Mouse (Mus musculus) myocyte (in vitro differentiated cells): ENCODE measurements at regions not wholly inside any gene's neighbourhood (a gene's known extent, or its start where the extent isn't known, plus 50 kb on each side); places are given as distances from the start of the nearest gene placed in this dataset.
A peak's percentile ranks its signal among the peaks of the same experiment; 100 is the strongest.

Source experiments
- CEBPB ChIP-seq: IDR thresholded peaks from 2 replicates; pipeline ENCODE4 v1.6.1; 2011; ENCODE audit warnings: mild to moderate bottlenecking, moderate library complexity; ENCODE audit not compliant: poor library complexity, insufficient read depth, severe bottlenecking
- E2F4 ChIP-seq: IDR thresholded peaks from one replicate; pipeline ENCODE4 v1.6.1; 2011; ENCODE audit warnings: mild to moderate bottlenecking, control low read depth, moderate library complexity; ENCODE audit not compliant: insufficient read depth
- MAX ChIP-seq: IDR thresholded peaks from one replicate; pipeline ENCODE4 v1.6.1; 2011; ENCODE audit warnings: low read depth, mild to moderate bottlenecking, control low read depth
- MYOD1 ChIP-seq, 3 experiments: IDR thresholded peaks; one replicate each; pipeline ENCODE4 v1.6.1; 2011; ENCODE audit warnings: control low read depth in 2 of 3, low read depth in 2 of 3, mild to moderate bottlenecking in 2 of 3, moderate library complexity in 1 of 3; ENCODE audit not compliant: insufficient read length in 2 of 3, control insufficient read depth in 1 of 3
- MYOG ChIP-seq, 3 experiments: IDR thresholded peaks; one replicate each; pipeline ENCODE4 v1.6.1; 2011; ENCODE audit warnings: control low read depth in 2 of 3, low read depth in 2 of 3, mild to moderate bottlenecking in 2 of 3; ENCODE audit not compliant: insufficient read length in 2 of 3, control insufficient read depth in 1 of 3, insufficient read depth in 1 of 3
- POLR2A ChIP-seq: IDR thresholded peaks from one replicate; pipeline ENCODE4 v1.6.1; 2011; ENCODE audit warnings: low read depth, mild to moderate bottlenecking, control low read depth, moderate library complexity; ENCODE audit not compliant: insufficient read length
- POLR2AphosphoS2 ChIP-seq: IDR thresholded peaks from one replicate; pipeline ENCODE4 v1.6.1; 2011; ENCODE audit warnings: low read depth, control low read depth; ENCODE audit not compliant: insufficient read length
- TCF12 ChIP-seq: IDR thresholded peaks from one replicate; pipeline ENCODE4 v1.6.1; 2011; ENCODE audit warnings: mild to moderate bottlenecking, control low read depth; ENCODE audit not compliant: poor library complexity, insufficient read depth, severe bottlenecking
- USF1 ChIP-seq: IDR thresholded peaks from one replicate; pipeline ENCODE4 v1.6.1; 2011; ENCODE audit warnings: low read depth, mild to moderate bottlenecking, control low read depth, moderate library complexity

- no peak for TF ChIP-seq MAX
- TF ChIP-seq USF1: no peak
- no peak for TF ChIP-seq POLR2AphosphoS2
- peak in 1 of 3 experiments; percentile 83 for TF ChIP-seq MYOD1 (IDR thresholded peaks at IDR 0.05; ENCODE audit: control insufficient read depth in 1 of 3, insufficient read length in 2 of 3, low read depth in 2 of 3)
- no peak for TF ChIP-seq POLR2A
- TF ChIP-seq TCF12: no peak
- TF ChIP-seq E2F4: no peak
- peak in 2 of 3 experiments; percentile 6 to 84 for TF ChIP-seq MYOG (IDR thresholded peaks at IDR 0.05; ENCODE audit: control insufficient read depth in 1 of 3, insufficient read depth in 1 of 3, insufficient read length in 2 of 3, low read depth in 2 of 3)
- no peak for TF ChIP-seq CEBPB
Observed at GRCm38 (mm10) chr7:61851949-61852348, 494.4 kb upstream of the Ndn start.
